Mouse (Mus musculus) liver (tissue): ENCODE results near the gene Olig2.

ENCODE experiments used
- DNase-seq: peaks from one replicate; pipeline ENCODE4 v3.0.0-alpha.2; 2020; ENCODE audit warnings: mixed read lengths

Gene Olig2

GRCm38 (mm10) chr16:91270982-91271549 is 45.8 kb downstream of the Olig2 start:
- no peak for DNase-seq

DNA sequence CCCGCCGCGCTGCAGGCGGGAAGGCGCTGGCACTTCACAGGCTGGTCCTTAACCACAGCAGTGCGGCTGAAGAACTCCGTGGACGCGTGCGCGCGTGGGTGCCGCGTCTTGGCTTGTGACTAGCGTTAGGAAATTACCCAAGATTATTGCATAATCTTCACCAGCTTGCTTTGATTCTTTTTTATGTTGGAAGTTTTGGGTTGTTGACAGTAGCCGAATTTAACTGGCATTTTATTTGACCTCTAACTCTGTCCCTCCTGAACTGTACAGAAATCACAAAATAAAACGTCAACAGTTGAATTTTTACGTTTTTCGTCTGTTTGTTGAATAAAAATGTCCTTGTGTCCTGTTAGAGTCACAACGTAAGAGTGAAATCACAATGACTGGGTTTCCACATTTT is 46.4 kb downstream of the Olig2 start:
- no peak for DNase-seq
